Mouse (Mus musculus) midbrain, embryonic 16.5 days (tissue): ENCODE data around the gene Catsperg2. TPM values are rescaled to one million over a fixed set of nuclear protein-coding genes. Genes with fewer than 3 reads are reported as not detected.
"Not testable (repeated sequence)": the region's sequence is repeated elsewhere in the genome, so short reads cannot be mapped to it uniquely, and the experiment has no call there.

ENCODE experiments used
- ATAC-seq: fragments of 200-750 bp; cut with Nextera tagmentation; 2 replicates; pipeline ENCODE4 v1.8.0; 2017; ENCODE audit warnings: moderate TSS enrichment
- H3K27ac ChIP-seq: fragments of 300-500 bp; sonication (generic); 2 replicates; pipeline ENCODE4 v1.5.1; 2014; ENCODE audit warnings: mild to moderate bottlenecking, low read length, mixed read lengths
- H3K27me3 ChIP-seq: fragments of 300-500 bp; sonication (generic); 2 replicates; pipeline ENCODE4 v1.6.1; 2014; ENCODE audit warnings: low read depth, low read length, mixed read lengths; ENCODE audit not compliant: control insufficient read depth, insufficient read depth
- H3K36me3 ChIP-seq: fragments of 300-500 bp; sonication (generic); 2 replicates; pipeline ENCODE4 v1.6.1; 2014; ENCODE audit warnings: mild to moderate bottlenecking, low read length, moderate library complexity, mixed read lengths; ENCODE audit not compliant: control insufficient read depth, insufficient read depth
- H3K4me1 ChIP-seq: fragments of 300-500 bp; sonication (generic); 2 replicates; pipeline ENCODE4 v1.6.1; 2014; ENCODE audit warnings: mild to moderate bottlenecking, low read length, mixed read lengths; ENCODE audit not compliant: control insufficient read depth, insufficient read depth
- H3K4me2 ChIP-seq: fragments of 300-500 bp; sonication (generic); 2 replicates; pipeline ENCODE4 v1.6.1; 2014; ENCODE audit warnings: mild to moderate bottlenecking, low read length, mixed read lengths
- H3K4me3 ChIP-seq: fragments of 300-500 bp; sonication (generic); 2 replicates; pipeline ENCODE4 v1.5.1; 2014; ENCODE audit warnings: low read depth, mild to moderate bottlenecking, low read length, moderate library complexity, mixed read lengths
- H3K9ac ChIP-seq: fragments of 300-500 bp; sonication (generic); 2 replicates; pipeline ENCODE4 v1.6.1; 2014; ENCODE audit warnings: low read depth, low read length, mixed read lengths
- H3K9me3 ChIP-seq: fragments of 300-500 bp; sonication (generic); replicated peaks from 2 replicates; pipeline ENCODE4 v1.6.1; 2014; ENCODE audit warnings: mild to moderate bottlenecking, low read length, mixed read lengths; ENCODE audit not compliant: control insufficient read depth, poor library complexity, severe bottlenecking
- WGBS: fragments of 180-500 bp; shearing (Covaris S2); extraction: QIAGEN DNeasy Blood & Tissue Kit; methylation state at CpG from one replicate; pipeline ENCODE4 v1.1.7; 2014; 5-methylcytosine and 5-hydroxymethylcytosine counted together
- microRNA counts: library from miRNA; unstranded; fragments of <30 nt; microRNA quantifications from one replicate; lab custom pipeline; 2016
- microRNA-seq: library from miRNA; unstranded; fragments of <30 nt; microRNA quantifications from one replicate; pipeline ENCODE4, GENCODE M21; 2017
- polyA plus RNA-seq: library from polyadenylated mRNA; unstranded; fragments of >200 nt; fragmentation: Nextera tagmentation; extraction: Ambion mirVana; gene quantifications from 2 replicates; pipeline ENCODE4 v1.2.1, GENCODE M21; 2015

The Catsperg2 gene
- polyA plus RNA-seq, 1 experiment from 2014 or later, result 1.1 TPM

DNA sequence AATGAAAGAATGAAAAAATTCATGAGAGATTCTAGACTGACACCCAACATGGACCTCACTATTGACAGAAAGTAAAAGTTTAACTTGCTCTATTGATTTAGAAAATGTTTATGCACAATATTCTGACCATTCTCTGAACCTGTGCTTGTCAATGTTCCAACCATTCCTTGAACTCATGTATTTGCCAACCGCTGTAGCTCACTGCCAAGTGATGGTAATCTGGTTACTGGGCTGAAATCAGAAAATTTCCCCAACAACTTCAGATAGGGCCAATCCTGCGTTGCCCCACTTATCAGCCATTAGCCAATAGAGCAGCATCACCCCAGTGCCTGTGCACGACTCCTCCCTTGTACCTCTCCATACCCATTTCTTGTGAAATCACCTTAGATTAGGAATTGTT, 15.4 kb upstream of the Catsperg2 start:
- Histone ChIP-seq H3K4me2 (no peak overlapping the region), H3K9me3 (no peaks in the 10 kb centered on the region), H3K27me3 (no peaks in the 10 kb centered on the region), H3K4me3 (no peak overlapping the region), H3K4me1 (no peaks in the 10 kb centered on the region), H3K27ac (no peak overlapping the region), H3K9ac (no peak overlapping the region), H3K36me3 (no peaks in the 10 kb centered on the region)
- 85% methylated on average over 3 of the region's 3 CpGs for WGBS
- ATAC-seq, result no peak

DNA sequence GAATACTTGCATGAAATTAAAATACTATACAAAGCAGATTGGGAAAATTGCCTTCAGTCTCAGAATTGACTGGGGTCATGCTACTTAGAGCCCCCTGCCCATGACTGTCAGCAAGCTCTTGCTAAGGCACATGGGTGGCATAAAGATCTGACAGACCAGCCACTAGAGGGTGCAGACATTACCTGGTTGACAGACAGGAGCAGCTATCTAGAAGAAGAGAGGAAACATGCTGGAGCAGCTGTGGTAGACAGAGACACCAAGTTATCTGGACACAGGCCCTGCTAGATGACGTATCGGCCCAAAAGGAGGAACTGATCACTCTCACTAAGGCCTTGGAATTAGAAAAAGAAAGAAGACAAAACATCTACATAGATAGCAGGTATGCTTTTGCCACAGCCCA, 1.2 kb upstream of the Catsperg2 start:
- H3K27me3 ChIP-seq, result no peaks in the 10 kb centered on the region
- ATAC-seq, result no peak
- H3K36me3 ChIP-seq, result no peaks in the 10 kb centered on the region
- 92% methylated on average over 2 of the region's 2 CpGs for WGBS
- H3K4me1 ChIP-seq, result no peaks in the 10 kb centered on the region
- H3K4me3 ChIP-seq, result no peak overlapping the region
- H3K9ac ChIP-seq, result no peak overlapping the region
- H3K4me2 ChIP-seq, result no peak overlapping the region
- no peak overlapping the region for H3K27ac ChIP-seq
- peaks cover 4% of the 10 kb centered on the region; the same call in 1 of the 2 replicates for H3K9me3 ChIP-seq

DNA sequence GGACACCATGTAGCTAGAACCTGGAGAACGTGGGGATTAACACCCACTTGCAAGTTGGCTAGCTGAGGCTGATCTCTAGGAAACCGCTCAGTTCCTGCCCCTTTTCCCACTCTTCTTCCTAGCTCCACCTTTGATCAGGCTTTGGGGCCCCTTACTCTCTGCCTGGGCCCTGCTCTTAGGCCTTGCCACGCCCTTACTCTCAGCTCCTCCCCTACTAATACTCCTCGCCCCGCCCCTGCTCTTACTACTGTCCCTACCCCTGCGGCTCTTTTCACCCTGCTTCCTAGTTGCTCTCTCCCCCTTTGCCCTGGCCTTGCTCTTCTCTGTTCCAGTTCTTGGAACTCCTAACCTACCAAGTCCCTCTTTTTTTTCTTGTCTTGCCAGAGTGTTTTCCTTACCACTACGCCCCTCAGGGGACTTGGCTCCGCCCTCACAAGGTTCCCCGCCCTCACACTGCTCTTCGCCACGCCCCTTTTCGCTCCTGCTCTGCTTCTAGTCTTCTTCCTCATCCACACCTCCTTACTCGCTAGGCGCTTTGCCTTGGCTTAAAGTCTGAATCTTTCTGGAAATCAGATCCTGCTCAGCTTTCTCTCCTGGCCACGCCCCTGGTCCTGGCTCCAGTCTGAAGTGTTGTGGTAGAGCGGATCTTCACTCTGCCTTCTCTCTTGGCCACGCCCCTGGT, 1.2 kb downstream of the Catsperg2 start:
- H3K36me3 ChIP-seq, H3K9me3 ChIP-seq, H3K4me3 ChIP-seq, ATAC-seq, H3K27ac ChIP-seq, H3K9ac ChIP-seq, H3K4me1 ChIP-seq, H3K27me3 ChIP-seq: not testable (repeated sequence)
- 0 out of 2 replicates have a peak overlapping the region, but pooled peaks have one; percentile 25 for H3K4me2 ChIP-seq
- 32% methylated on average over 15 of the region's 17 CpGs for WGBS

DNA sequence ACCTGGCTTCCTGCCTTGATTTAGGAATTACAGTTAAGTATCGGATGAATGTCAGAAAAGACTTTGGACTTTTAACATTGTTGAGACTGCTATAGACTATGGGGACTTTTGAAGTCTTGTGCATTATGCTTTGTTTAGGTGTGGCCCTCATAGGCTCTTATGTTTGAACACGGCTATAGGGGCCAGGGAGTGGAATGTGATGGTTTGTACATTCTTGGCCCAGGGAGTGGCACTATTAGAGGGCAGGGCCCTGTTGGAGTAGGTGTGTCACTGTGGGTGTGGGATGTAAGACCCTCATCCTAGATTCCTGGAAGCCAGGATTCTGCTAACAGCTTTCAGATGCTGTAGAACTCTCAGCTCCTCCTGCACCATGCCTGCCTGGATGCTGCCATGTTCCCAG, 17.9 kb downstream of the Catsperg2 start:
- H3K27ac ChIP-seq, ATAC-seq, H3K9ac ChIP-seq, H3K27me3 ChIP-seq, H3K36me3 ChIP-seq, H3K9me3 ChIP-seq, H3K4me1 ChIP-seq, H3K4me2 ChIP-seq, H3K4me3 ChIP-seq: not testable (repeated sequence)
- 94% methylated on average over 2 of the region's 2 CpGs for WGBS

DNA sequence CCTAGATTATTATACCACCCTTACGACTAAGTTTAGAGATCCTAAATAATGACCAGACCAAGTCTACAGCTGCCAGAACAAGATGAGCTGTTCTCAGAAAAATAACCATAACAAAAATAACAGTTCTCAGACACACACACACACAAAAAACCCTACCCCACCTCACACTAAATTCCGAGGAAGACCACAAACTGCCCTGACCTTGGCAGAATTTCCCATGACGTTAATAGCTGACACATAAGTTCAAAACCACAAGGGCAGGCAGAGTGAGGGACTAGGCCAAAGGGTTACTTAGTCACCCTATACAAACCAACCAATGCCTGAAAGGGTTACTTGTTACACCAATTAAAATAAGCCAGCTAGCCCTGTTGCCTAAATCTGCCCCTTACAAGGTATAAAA, 31.6 kb downstream of the Catsperg2 start:
- not testable (repeated sequence) for H3K27me3 ChIP-seq, ATAC-seq, H3K4me2 ChIP-seq, H3K36me3 ChIP-seq, H3K9me3 ChIP-seq, H3K4me1 ChIP-seq, H3K9ac ChIP-seq, H3K27ac ChIP-seq, H3K4me3 ChIP-seq
- WGBS, result 88% methylated on average over 3 of the region's 3 CpGs

DNA sequence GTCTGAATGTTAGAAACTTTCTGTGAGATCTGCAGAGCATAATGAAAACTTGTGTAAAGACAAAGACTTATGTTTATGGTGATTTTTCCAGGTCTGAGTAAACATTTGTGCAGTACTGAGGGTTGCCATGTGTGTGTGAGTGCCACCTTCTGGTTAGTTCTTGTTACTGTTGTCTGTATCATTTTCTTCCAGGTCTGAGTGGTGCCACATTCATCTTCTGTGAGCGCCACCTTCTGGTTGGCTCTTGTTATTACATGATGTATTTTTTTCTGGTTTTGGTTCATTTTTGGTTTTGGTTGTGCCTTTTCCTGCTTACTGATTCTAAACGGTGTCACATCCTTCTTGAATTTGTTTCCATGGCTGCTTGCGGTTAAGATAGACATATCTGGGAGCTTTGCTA, 45.0 kb downstream of the Catsperg2 start:
- no peak overlapping the region for H3K9ac ChIP-seq
- H3K27me3 ChIP-seq, result no peaks in the 10 kb centered on the region
- H3K4me1 ChIP-seq, result no peaks in the 10 kb centered on the region
- WGBS, result 65% methylated on average over 3 of the region's 3 CpGs
- ATAC-seq, result no peak
- H3K36me3 ChIP-seq, result no peaks in the 10 kb centered on the region
- H3K4me2 ChIP-seq, result no peak overlapping the region
- H3K9me3 ChIP-seq, result peaks cover 3% of the 10 kb centered on the region; the same call in 1 of the 2 replicates
- no peak overlapping the region for H3K27ac ChIP-seq
- H3K4me3 ChIP-seq, result no peak overlapping the region

MicroRNA genes within 50 kb of the gene (microRNA counts, 519-probe panel; counts per million panel counts)
- 2,113 counts per million, percentile 57 among the panel's probes with 10 or more counts for microRNA mmu-miR-1964 (lab: Ali Mortazavi, UCI)

Small RNA genes lying within 50 kb of the gene (microRNA-seq; reads per million reads assigned to microRNA genes)
- gene Mir1964, result 2.6 reads per million, percentile 12 among the genes with 10 or more reads in this experiment

Other genes starting within 250 kb of the Catsperg2 start
- 17.3 and 17.8 TPM in 2 replicates for gene Sipa1l3, start 208.4 kb downstream of the Catsperg2 start, polyA plus RNA-seq
- 15.4 and 17.6 TPM in 2 replicates for gene Zfp84, start 41.5 kb upstream of the Catsperg2 start, polyA plus RNA-seq
- gene Zfp30, start 57.0 kb upstream of the Catsperg2 start, polyA plus RNA-seq, result 14.0 and 14.8 TPM in 2 replicates
- 32.2 and 32.3 TPM in 2 replicates for gene Zfp790, start 89.1 kb upstream of the Catsperg2 start, polyA plus RNA-seq
- 17.4 and 17.9 TPM in 2 replicates for gene Zfp940, start 126.6 kb upstream of the Catsperg2 start, polyA plus RNA-seq
- gene Zfp420, start 132.9 kb upstream of the Catsperg2 start, polyA plus RNA-seq, result 23.7 and 26.7 TPM in 2 replicates
- gene Zfp27, start 179.5 kb upstream of the Catsperg2 start, polyA plus RNA-seq, result 14.0 and 14.7 TPM in 2 replicates
- 7.4 and 7.7 TPM in 2 replicates for gene Zfp383, start 181.2 kb upstream of the Catsperg2 start, polyA plus RNA-seq
- 24.4 and 26.7 TPM in 2 replicates for gene Zfp74, start 227.1 kb upstream of the Catsperg2 start, polyA plus RNA-seq